Mouse (Mus musculus) liver, adult 2 months (tissue): ENCODE results near the gene Crebl2.

ENCODE experiments used
- CTCF ChIP-seq: fragments of 200-500 bp; IDR thresholded peaks from 2 replicates; pipeline ENCODE4 v1.5.1; 2011; ENCODE audit warnings: low read depth, low read length, control low read depth
- POLR2A ChIP-seq: fragments of 200-500 bp; IDR thresholded peaks from 2 replicates; pipeline ENCODE4 v1.6.1; 2011; ENCODE audit warnings: low read length, control low read depth; ENCODE audit not compliant: insufficient read depth; ENCODE audit errors: extremely low read depth

- TF ChIP-seq CTCF, result no peak
- no peak for TF ChIP-seq POLR2A
Measured at GRCm38 (mm10) chr6:134801483-134801882, 28.5 kb upstream of the Crebl2 start.
